Mouse (Mus musculus): ENCODE measurements around the gene Nfkbil1.

Gene Nfkbil1

DNA sequence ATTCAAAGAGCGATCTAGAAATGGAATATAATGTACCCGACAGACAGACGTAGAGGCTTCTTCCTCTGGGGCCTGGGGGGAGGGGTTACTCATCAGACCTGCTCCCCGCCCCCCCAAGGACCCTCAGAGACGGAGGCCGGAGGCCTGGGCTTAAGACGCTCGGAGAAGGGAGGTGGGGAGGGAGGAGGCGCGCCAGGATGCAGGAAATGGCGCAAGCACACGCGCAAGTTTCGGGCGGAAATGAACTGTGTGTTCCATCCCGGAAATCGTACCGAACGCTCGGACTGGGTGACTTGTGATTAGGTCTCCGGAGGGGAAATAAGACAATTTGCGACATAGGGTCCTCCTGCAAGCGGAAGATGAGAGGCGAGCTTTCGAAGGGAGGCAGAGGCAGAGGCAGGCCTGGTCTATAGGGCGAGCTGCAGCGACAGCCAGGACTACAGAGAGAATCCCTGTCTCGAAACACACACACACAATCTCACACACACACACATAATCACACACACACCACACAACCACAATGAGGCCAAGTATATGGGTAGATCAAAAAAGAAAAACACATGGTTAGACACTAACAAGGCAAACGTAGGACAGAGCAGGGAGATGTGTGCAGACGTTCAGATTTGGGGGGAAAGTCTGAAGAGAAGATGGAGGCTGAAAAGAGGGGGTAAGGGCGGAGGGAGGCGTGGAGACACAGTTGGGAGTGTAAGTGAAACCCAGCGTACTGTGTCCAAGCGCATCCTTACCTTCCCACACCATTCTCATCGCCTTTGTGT lies at the start of gene Nfkbil1:
Gene Nfkbil1 (minus strand): TSS at position 179 of the 776 bp plus-strand sequence.
- peak; percentile 91 to 92 for DNase-seq

DNA sequence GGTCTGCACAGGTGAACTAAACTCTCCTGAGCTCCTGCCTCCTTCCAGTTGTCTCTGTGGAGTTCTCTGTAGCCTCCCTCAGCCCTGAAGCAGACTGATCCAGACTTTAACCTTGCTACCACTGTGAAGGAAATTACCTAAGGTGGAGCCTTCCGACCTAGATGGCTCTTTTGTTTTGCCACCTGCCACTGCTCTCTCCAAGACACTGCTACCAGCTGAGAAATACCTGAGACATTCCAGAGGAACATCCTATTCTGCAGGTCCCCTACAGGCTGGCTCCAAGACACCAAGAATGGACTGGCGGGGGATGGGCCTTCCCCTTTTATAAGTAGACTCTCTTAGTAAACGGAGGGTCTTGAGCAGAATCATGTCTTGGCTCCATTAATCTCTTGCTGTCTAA lies 44.7 kb upstream of the Nfkbil1 start:
- DNase-seq = no peak

DNA sequence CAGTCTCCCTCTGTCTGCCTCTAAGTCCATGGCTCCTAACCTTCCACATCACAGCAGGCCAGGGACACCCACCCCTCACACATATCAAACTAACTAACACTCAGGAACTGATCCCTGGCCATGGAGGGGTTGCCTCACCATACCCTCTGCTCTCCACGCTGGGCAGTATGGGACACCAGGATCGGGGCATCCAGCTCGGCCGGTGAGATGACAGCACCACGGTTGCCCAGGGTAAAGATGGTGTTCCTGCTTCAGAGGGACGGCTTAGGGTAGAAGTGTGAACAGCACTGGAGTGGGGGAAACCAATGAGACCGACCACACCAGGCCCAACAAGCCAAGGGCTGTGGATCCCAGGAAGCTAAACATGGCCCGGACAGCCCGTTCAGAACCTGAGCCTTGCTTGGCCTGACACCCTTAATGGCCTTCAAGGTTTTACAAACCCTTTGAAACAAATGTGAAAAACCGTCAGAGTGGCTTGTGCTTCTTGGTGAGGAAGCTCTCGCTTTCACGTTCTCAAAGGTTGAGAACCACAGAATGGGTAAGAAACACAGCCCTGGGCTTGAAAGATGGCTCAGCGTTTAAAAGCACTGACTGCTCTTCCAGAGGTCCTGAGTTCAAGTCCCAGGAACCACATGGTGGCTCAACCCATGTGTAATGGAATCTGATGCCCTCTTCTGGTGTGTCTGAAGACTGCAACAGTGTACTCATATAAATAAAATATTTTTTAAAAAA lies 43.5 kb upstream of the Nfkbil1 start:
- no peak for DNase-seq

DNA sequence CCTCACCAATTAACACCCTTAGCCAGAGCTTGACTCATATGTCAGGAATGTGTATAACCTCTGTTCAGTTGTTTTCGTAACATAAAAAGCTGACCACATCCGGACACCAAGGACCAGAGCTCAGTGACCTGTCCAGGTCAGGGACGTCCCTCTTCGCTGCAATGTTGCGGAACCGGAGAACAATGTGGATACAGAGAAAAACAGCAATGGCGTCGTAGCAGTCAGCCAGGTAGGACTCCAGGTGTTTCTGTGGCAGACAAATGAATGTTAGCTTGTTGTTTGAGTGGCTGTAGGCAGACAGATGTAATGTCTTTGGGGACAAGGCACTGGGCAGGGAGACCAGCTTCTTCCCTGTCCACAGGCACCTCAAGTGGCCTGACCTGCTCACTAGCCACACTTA lies 42.5 kb upstream of the Nfkbil1 start:
- no peak for DNase-seq

DNA sequence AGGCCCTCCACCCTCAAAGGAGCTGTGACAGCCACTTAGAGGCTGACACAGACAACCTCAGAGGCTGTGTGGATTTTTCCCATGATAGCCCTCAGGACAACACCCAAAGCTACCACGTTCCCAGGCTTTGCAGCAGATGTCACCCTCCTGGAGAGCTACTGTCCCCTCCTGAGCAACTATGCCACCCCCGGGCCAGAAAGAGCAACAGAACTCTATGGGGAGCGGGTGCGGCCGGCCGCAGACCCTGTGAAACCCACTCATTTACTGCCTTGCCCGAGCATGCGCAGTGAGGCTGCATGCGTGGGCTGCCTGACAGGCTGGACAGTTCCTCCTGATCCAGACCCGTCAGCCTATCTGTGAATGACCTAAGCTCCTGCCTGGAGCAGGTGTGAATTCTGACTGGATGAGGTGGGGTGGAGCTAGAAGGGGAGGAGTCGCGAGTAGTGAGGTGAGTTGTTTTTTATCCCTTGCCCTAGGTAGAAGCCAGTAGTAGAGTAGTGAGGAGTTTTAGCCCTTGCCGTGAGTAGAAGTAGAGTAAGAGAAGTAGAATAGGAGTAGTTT lies 40.8 kb upstream of the Nfkbil1 start:
- no peak for DNase-seq

DNA sequence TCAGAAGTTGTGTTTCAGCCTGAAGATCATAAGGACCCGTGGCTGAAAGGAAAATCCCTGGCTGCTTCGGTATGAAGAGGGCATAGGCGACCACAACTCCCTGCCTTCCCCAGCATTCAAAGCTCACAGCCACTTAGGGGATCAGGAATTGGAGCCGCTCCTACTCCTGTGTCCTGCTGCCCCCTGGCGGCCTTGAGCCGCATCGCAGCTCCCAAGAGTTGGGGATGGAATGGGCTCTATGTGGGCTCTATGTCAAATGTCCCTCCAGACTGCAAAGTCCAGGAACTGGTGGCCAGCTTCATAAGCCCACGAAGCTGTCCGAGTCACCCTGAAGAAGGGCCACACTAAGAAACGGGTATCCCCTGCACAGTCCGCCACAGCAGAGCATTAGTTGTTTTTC lies 39.2 kb upstream of the Nfkbil1 start:
- DNase-seq = peak; percentile 76 to 91

DNA sequence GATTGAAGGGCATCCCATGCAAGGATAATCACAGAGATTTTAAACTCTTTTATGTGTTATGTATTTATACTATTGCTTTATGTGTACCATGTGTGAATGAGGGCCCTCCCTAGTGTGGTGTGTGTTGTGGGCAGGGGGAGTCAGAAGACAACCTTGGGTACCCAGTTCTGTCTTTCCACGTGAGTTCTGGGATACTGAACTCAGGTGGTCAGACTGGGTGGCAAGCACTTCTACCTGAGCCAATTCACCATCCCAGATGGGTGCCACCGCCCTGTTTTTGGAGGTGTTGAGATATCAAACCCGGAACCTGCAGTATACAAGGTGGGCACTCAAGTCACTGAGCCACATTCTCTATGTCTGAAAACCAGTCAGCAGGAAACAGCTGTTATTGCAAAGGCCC lies 36.7 kb upstream of the Nfkbil1 start:
- DNase-seq = no peak

DNA sequence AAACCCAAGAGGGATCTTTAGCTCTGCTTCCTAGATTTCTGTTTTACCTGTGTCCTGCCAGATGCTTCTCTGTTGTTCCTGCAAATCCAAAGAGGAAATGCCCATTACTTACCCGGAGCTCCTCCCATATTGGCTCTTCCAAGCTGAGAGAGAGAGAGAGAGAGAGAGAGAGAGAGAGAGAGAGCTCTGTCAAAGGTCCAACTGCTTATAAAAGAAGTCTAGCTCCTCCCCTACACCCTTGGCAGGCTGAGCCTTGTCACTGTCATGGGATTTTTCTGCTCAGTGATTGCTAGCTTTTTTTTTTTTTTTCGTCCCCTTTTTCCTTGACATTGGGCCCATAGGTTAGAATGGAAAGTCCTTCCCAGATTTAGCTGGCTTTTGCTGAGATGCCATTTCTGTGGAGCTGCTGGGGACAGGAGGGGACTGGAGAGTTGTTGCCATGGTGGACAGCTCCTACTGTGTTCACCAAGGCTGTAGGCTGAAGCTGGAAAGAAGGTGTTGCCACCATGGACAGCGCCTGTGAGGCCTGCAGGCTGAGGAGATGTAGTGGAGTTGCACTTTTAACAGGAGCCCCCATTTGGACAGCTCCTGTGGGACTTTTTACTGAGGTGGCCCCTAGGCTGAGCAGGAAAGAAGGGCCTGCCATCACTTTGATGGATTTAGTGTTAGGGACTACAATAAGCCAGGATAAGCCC lies 34.2 kb upstream of the Nfkbil1 start:
- DNase-seq = no peak

DNA sequence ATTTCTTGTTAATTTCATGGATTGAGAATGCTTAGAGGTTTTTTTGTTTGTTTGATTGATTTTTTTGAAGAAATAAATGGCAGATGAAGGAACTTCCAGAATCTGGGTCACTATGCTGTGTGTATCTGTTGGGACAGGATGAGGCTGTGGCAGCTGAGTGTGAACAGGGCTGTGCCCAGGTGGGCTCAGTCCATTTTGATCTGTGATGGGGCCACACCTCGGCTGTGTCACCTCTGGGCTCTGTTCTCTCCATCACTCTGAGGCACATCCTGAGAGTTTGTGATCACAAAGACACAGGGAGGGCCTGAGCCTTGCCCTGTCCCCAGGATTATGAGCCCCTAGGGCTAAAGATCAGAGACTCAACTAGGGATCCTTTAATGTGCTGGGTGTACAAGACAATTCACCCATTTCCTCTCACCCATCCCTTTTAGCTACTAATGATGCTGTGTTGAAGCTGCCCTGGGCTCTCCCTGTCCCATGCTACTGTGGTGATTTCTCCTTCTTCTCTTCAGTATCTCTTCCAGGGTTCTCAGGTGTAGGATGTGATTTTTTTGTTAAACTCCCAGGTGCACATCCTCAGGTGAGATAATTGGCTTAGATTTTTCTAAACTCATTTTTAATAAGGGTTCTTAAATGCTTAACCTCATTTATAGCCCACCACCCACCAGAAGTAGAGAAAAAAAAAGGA lies 32.0 kb upstream of the Nfkbil1 start:
- no peak for DNase-seq

DNA sequence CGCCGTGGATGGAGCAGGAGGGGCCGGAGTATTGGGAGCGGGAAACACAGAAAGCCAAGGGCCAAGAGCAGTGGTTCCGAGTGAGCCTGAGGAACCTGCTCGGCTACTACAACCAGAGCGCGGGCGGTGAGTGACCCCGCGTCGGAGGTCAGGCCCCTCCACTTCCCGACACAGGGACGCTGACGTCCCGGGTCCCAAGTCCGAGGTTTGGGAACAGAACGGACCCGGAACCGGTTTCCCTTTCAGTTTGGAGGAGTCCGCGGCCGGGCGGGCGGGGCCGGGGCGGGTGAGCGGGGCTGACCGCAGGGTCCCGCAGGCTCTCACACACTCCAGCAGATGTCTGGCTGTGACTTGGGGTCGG lies 27.9 kb upstream of the Nfkbil1 start:
- no peak for DNase-seq

DNA sequence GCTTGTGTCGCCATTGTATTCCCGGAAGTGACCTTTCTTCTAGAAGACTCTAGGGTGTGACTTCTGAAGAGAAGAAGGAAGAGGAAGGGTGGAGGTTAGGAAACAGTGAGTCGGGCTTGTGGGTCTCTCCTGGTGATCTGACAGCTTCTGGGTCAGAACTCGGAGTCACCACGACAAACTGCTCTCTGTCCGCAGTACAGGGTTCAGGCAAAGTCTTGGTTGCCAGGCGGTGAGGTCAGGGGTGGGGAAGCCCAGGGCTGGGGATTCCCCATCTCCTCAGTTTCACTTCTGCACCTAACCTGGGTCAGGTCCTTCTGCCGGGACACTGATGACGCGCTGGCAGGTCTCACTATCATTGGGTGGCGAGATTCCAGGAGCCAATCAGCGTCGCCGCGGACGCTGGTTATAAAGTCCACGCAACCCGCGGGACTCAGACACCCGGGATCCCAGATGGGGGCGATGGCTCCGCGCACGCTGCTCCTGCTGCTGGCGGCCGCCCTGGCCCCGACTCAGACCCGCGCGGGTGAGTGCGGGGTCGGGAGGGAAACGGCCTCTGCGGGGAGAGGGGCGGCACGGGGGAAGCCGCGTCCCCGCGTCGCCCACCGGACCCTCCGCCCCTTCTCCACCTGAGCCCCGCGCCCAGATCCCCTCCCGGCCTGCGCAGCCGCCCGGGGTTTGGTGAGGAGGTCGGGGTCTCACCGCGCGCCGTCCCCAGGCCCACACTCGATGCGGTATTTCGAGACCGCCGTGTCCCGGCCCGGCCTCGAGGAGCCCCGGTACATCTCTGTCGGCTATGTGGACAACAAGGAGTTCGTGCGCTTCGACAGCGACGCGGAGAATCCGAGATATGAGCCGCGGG lies 27.3 kb upstream of the Nfkbil1 start, which contains the start of gene H2-D1:
Gene H2-D1 (plus strand): TSS at position 67 of the 859 bp plus-strand sequence.
- peak; percentile 96 to 98 for DNase-seq

DNA sequence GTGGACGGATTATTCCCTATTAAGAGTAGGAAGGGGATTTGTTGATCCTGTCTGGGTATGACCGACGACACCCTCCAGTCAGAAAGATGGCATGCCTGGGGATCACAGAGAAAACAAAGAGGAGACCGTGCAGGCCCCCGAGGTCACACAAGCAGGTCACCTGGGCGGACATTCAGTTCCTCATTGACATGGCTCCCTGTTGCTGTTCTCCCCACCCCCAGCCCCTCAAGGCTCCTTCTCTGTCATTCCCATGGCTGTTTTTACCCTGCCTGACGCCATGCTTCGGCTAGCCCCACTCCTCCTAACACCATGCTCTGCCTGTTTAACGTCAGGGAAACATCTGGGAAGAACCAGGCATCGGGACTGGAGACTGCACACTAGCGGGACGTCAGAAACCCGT lies 26.1 kb upstream of the Nfkbil1 start:
- DNase-seq = no peak

DNA sequence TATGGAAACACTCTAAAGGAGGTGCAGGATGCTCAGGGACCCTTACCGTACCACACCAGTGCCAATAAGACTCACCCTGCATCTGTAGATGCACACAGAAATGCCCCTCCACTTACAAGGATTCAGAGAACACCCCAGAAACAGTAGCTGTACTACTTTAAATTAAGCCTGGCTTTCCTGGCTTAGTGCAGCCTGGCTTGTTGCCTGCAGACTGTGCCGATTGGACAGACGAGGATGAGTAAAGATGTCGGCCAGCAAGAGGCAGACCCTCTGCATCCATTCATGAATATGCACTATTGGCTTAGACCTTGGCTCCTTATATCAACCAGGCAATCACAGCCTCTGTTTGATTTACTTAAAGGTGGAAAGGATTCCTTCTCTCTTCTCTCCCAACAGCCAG lies 24.0 kb upstream of the Nfkbil1 start:
- no peak for DNase-seq

DNA sequence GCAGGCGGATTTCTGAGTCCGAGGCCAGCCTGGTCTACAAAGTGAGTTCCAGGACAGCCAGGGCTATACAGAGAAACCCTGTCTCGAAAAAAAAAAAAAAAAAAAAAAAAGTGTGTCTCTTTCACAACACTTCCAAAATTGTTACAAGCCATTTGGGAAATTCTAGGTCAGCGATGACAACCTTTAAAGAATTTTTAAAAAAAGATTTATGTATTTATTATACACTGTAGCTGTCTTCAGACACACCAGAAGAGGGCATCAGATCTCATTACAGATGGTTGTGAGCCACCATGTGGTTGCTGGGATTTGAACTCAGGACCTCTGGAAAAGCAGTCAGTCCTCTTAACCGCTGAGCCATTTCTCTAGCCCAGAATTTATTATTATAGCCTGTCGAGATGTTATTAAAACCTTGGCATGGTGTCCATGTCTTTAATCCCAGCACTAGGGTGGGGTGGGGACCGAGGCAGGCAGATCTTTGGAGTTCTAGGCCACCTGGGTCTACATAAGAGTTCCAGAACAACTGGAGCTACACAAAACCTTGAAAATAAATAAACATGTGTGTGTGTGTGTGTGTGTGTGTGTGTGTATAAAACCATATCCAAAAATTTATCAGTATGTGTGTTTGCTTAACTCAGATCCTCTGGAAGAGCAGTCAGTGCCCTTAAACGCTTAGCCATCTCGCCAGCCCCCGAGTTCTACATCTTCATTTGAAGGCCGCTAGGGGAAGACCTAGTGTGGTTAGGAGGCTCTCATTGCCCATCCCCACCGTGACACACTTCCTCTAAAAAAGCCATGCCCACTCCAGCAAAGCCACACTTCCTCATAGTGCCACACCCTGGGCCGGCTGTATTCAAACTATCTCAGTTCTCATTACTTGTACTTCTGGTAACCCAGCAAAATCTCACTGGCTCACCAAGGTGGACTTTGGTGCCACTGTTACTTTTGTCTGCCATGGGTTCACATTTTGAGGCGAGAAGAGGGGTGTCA lies 23.2 kb upstream of the Nfkbil1 start:
- DNase-seq = peak; percentile 60 to 70

DNA sequence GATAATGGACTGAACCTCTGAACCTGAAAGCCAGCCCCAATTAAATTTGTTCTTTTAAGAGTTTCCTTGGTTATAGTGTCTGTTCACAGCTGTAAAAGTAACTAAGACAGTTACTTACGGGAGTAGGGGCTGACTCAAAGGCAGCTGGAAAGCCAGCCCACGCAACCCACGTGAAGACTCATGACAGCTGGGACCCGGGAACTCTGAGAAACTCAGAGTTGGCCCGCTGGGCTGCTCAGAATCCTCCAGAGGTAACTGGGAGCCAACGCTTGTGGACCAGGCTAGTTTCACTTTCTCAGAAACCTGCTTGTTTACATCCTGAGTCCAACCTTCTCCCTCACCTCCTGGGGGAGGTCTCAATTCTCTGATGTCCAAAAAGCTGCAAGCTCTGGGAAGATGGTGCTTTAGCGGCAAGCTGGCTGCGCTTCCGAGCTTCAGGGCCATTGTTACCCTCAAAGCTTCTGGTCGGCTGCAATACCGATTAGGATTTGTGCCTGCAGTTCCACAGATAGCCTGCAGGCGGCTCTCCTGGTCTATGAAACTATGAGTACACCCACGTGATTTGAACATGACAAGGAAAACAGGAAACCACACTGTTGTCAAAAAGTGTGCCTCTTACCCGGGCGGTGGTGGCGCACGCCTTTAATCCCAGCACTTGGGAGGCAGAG lies 22.4 kb upstream of the Nfkbil1 start:
- DNase-seq = peak; percentile 95 to 99

DNA sequence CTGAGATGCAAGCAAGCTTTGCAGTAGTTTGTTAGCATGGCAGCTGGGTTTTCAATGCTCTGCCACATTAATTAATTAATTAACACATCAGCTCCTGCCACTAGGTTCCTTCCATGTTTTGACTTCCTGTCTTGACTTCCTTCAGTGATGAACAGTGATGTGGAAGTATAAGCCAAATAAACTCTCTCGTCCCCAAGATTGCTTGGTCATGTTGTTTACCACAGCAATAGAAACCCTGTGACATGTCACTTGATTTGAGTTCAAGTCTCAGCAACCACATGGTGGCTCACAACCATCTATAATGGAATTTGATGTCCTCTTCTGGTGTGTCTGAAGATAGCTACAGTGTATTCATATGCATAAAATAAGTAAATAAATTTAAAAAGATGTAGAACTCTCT lies 21.8 kb upstream of the Nfkbil1 start:
- no peak for DNase-seq

DNA sequence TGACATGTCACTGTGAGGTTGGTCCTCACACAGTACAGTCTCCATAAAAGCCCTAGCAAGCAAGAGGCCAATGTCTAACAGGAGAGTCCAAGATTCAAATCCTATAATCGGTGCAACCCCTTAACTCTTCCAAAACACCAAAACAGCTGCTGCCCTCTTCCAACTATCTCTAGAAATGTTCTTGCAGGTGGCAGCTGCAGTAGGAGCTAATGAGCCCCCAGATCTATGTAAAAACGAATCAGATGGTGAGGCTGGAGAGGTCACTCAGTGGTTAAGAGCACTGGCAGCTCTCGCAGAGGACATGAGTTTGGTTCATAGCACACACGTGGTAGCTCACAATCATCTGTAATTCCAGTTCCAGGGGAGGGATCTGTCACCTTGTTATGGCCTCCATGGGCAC lies 20.1 kb upstream of the Nfkbil1 start:
- no peak for DNase-seq

DNA sequence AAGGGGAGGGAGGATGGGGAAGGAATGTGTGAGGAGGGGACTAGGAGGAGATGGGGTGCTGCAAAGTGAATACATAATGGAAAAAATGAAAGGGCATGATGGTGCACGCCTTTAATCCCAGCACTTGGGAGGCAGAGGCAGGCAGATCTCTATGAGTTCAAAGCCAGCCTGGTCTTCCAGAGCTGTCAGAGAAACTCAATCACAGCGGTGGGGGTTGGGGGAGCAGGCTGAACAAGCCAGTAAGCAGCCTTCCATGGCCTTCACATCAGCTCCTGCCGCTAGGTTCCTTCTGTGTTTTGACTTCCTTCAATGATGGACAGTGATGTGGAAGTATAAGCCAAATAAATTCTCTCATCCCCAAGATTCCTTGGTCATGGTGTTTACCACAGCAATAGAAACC lies 19.7 kb upstream of the Nfkbil1 start:
- no peak for DNase-seq

DNA sequence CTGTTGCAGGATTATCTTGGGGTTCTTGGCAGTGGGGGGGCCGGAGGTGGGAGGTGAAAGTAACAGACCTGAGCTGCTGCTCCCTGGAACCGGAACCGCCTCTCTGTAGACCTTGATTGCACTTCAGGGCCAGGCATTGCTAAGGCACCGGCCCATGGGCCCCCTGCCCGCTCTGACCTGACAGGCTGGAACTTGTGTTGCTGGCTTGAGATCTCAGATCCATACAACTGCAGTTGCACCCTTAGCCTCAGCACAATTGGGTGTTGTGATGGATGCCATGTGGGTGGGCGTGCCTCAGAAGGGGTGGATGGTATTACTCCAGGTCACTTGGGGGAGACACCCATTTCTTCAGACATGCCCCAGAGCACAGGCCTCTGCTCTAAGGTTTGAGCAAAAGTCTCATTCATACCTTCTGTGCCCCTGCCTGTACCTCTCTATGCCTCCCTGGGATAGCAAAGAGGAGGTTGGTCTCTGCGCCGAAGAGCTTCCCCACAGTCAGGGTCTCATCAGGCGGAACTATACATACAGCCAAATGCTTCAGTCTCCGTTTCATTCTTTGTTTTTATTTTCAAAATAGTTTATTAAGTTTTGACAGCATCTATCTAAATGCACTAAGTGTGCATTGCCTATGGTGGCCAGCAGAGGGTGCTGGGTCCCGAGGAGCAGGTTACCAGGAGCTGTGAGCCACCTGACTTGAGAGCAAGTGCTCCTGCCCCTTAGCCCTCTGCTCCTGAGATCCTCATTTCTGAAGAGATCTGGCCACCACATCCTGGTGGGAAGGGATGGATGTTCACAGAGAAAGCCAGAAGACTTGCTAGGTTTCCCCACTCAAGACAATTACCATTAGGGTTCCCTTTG lies 18.9 kb upstream of the Nfkbil1 start:
- peak; percentile 64 to 78 for DNase-seq

All from kidney, adult 8-10 months (tissue).